Mouse (Mus musculus): ENCODE measurements at regions not wholly inside any gene's neighbourhood (a gene's known extent, or its start where the extent isn't known, plus 50 kb on each side); places are given as distances from the start of the nearest gene placed in this dataset.

DNA sequence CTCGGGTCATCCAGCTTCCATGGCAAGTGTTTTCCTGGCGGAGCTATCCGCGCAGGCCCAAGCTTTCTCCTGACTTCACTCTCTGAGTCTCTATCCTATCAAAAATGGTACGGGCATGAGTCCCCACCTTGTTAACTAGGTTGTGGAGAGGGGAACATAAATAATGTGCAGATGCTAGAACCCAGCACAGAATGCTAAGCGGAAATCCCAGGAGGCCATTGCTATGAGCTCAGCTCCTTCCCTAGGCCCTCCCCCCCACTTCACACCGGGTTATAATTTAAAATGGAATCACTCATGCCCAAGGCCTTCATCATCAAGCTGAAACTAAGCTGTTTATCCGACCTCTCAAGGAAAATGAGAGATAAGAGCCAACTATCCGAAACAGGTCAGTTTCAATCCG lies 60.4 kb upstream of the Cd83 start:
- no peak for DNase-seq (ENCODE audit: low read depth, low spot score)

DNA sequence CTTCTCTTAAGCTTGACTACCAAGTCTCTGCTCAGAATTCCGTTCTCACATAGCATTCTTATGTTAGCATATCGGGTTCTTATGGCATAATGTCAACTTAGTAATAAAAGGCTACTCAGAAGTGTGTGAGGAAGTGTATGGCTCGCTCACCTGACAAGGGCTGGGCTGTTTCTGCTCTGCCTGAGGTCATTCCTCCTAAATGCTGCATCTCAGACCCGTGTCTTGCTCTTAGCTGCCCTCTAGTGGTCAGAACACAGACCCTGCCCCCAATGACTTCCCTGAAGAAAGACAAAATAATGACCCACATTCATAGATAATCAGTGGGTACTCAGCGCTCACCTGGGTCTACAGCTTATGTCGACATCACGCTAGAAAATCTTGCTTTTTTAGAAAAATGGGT lies 58.9 kb upstream of the Cd83 start:
- peak; percentile 70 for DNase-seq (ENCODE audit: low read depth, low spot score)

DNA sequence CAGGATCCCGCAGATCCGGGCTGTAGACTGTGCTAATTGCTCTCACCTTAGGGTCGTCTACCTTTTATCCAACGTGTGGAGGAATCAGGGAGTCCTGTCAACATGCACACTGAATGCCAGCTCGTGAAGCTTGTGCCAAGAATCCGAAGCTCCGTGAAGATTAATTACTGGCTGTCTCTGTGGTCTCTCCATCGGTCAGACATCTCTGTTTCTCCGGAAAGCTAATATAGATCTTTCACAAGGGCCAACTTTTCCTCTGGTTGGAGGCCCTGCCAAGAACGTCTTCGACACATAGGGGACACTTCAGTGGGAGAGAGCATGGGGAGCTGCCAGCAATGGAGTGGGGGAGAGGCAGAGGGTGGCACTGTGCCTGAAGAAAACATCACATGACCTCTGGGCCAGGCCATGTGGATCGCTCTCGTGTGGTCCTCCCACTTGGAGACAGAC lies 57.7 kb upstream of the Cd83 start:
- DNase-seq (ENCODE audit: low read depth, low spot score): no peak

- no peak for DNase-seq (ENCODE audit: low read depth, low spot score)
Observed at GRCm38 (mm10) chr13:43729617-43730016, 55.0 kb upstream of the Cd83 start.

DNA sequence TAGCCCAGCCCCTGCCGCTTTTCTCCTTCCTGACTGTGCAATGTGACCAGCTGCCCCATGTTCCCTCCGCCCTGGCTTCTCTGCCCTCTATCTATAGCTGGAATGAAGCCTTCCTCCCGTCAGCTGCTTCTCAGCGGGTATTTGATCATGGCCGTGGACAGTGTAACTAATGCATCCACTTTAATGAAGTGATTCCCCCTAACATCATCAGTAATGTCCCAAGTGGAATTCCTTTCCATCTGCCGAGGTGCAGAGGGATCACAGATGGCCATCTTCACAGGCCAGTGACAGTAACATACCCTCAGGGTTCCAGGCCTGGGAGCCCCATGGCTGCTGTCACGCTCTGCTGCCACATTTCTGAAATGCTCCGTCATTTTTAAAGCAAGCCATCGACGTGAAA lies 51.5 kb upstream of the Cd83 start:
- DNase-seq (ENCODE audit: low read depth, low spot score): no peak

GRCm38 (mm10) chr13:43734641-43735040 lies 49.9 kb upstream of the Cd83 start:
- no peak for DNase-seq (ENCODE audit: low read depth, low spot score)

Data from R1 (cell line).